In the genomic region with DNA sequence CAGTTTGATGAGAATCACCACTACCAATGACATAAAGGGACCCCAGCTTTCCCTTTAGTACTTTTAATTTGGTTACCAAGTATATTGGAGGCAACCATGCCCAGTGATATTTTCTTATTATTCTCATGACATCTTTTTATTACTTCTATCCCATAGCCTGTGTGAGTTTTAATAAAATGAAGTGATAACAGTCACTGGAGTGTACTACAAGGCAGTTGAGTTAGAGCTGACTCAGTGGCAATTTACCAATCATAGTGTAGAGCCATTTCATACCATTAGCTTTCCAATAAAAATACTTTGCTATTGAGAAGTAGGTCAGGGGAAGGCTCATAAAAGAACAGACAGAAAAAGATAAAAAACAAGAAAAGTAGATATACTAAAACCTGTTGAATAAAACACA, we compare ENCODE assay signal across 33 mouse cellular contexts.
"Had no signal": no experiment of that assay in that cellular context is flagged by ENCODE, and none has a peak within 500 bp of the region (broad histone marks: within the 10 kb centered on the region; RNA-seq: fewer than 3 reads in every experiment).

No protein-coding gene starts in this region.

- ATAC-seq: liver, embryonic 12.5 days; liver, postnatal 0 days; lung, postnatal 0 days; midbrain, embryonic 13.5 days; midbrain, embryonic 15.5 days; midbrain, embryonic 16.5 days had no signal

- H3K27me3 ChIP-seq: limb, embryonic 12.5 days; limb, embryonic 13.5 days; limb, embryonic 15.5 days; liver, embryonic 12.5 days; liver, embryonic 13.5 days; liver, embryonic 15.5 days; lung, embryonic 15.5 days; megakaryocyte, embryonic 14.5 days; midbrain, embryonic 12.5 days; midbrain, embryonic 13.5 days; midbrain, embryonic 15.5 days had no signal

- H3K9ac ChIP-seq: limb, embryonic 12.5 days; limb, embryonic 13.5 days; limb, embryonic 15.5 days; liver, embryonic 12.5 days; liver, embryonic 13.5 days; liver, embryonic 14.5 days; liver, embryonic 15.5 days; liver, postnatal 0 days; lung, embryonic 14.5 days; lung, embryonic 15.5 days; midbrain, embryonic 12.5 days; midbrain, embryonic 13.5 days; midbrain, embryonic 15.5 days had no signal

- H3K4me1 ChIP-seq: limb, embryonic 10.5 days; limb, embryonic 12.5 days; limb, embryonic 13.5 days; limb, embryonic 15.5 days; liver, embryonic 12.5 days; liver, embryonic 13.5 days; liver, embryonic 15.5 days; lung, embryonic 15.5 days; megakaryocyte, embryonic 14.5 days; midbrain, embryonic 10.5 days; midbrain, embryonic 12.5 days; midbrain, embryonic 13.5 days; midbrain, embryonic 15.5 days had no signal

- H3K4me2 ChIP-seq: limb, embryonic 12.5 days; limb, embryonic 13.5 days; limb, embryonic 15.5 days; liver, embryonic 11.5 days; liver, embryonic 12.5 days; liver, embryonic 13.5 days; liver, embryonic 15.5 days; lung, embryonic 14.5 days; lung, embryonic 15.5 days; midbrain, embryonic 11.5 days; midbrain, embryonic 12.5 days; midbrain, embryonic 13.5 days; midbrain, embryonic 15.5 days had no signal

- H3K36me3 ChIP-seq: limb, embryonic 10.5 days; limb, embryonic 12.5 days; limb, embryonic 13.5 days; limb, embryonic 15.5 days; liver, embryonic 12.5 days; liver, embryonic 13.5 days; liver, embryonic 15.5 days; lung, embryonic 15.5 days; midbrain, embryonic 10.5 days; midbrain, embryonic 12.5 days; midbrain, embryonic 13.5 days; midbrain, embryonic 15.5 days had no signal

- H3K27ac ChIP-seq: left cerebral cortex, adult 2 months; limb, embryonic 10.5 days; limb, embryonic 12.5 days; limb, embryonic 13.5 days; limb, embryonic 15.5 days; liver, embryonic 12.5 days; liver, embryonic 13.5 days; liver, embryonic 14.5 days; liver, embryonic 15.5 days; lung, embryonic 15.5 days; macrophage; midbrain, embryonic 10.5 days; midbrain, embryonic 12.5 days; midbrain, embryonic 13.5 days; midbrain, embryonic 15.5 days had no signal

- H3K9me3 ChIP-seq: limb, embryonic 10.5 days; limb, embryonic 12.5 days; limb, embryonic 13.5 days; limb, embryonic 15.5 days; liver, embryonic 12.5 days; liver, embryonic 15.5 days; lung, embryonic 15.5 days; midbrain, embryonic 10.5 days; midbrain, embryonic 12.5 days; midbrain, embryonic 13.5 days; midbrain, embryonic 15.5 days had no signal

- DNase-seq: layer of hippocampus, postnatal 36 days; left cerebral cortex, postnatal 4 days; liver; liver, embryonic 13.5 days; liver, postnatal 0 days; lung, adult 18-20 months; lung, adult 2 months; lung, embryonic 14.5 days; lung, postnatal 10 days; lung, postnatal 14 days; lung, postnatal 36 days; lung, postnatal 4 days; midbrain, embryonic 14.5 days had no signal

- H3K4me3 ChIP-seq: left cerebral cortex, adult 2 months; limb, embryonic 10.5 days; limb, embryonic 12.5 days; limb, embryonic 13.5 days; limb, embryonic 15.5 days; liver, embryonic 12.5 days; liver, embryonic 13.5 days; liver, embryonic 15.5 days; lung, embryonic 15.5 days; megakaryocyte, embryonic 14.5 days; midbrain, embryonic 10.5 days; midbrain, embryonic 12.5 days; midbrain, embryonic 13.5 days; midbrain, embryonic 15.5 days; myocyte had no signal
